Mouse (Mus musculus): ENCODE results near the gene Begain. TPM values are rescaled to one million over a fixed set of nuclear protein-coding genes. Genes with fewer than 3 reads are reported as not detected.
A peak's percentile ranks its signal among the peaks of the same experiment; 100 is the strongest.

Begain gene
- polyA plus RNA-seq, 1 experiment from 2014 or later, result 2.0 TPM

DNA sequence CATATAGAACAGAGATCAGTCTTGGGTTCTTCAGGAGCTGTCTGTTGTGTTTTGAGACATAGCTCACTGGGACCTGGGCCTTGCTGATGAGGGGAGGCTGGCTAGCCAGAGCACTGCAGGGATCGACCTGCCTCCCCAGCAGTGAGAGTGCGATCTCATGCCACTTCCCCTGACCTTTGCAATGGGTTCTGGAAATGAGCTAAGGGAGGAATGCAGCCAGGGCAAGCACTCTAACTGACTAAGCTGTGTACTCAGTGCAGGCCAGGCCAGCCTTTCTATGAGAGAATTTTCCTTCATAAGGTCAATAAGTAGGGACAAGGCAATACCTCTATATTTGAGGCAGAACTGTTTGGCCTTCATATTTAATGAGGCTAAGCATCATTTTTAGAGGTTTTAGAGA, 75.0 kb downstream of the Begain start:
- Histone ChIP-seq H3K27me3 (replicated peaks; ENCODE audit: insufficient read depth, low read length) (no peaks in the 10 kb centered on the region), H3K4me3 (ENCODE audit: low read depth, low read length) (no peak overlapping the region), H3K4me2 (replicated peaks; ENCODE audit: low read depth, low read length) (no peak overlapping the region), H3K9me3 (ENCODE audit: low read length) (no peaks in the 10 kb centered on the region), H3K36me3 (ENCODE audit: insufficient read depth, low read length) (no peaks in the 10 kb centered on the region), H3K4me1 (ENCODE audit: insufficient read depth, low read depth, low read length) (no peaks in the 10 kb centered on the region), H3K9ac (replicated peaks; ENCODE audit: low read depth) (no peak overlapping the region), H3K27ac (ENCODE audit: low read length) (no peak overlapping the region)
- WGBS, result 61% methylated on average over 2 of the region's 2 CpGs
- no peak for DNase-seq (ENCODE audit: low spot score)
- ATAC-seq, result no peak
- no peak for TF ChIP-seq EP300 (IDR thresholded peaks at IDR 0.05)
- TF ChIP-seq CTCF (IDR thresholded peaks at IDR 0.05), result no peak

DNA sequence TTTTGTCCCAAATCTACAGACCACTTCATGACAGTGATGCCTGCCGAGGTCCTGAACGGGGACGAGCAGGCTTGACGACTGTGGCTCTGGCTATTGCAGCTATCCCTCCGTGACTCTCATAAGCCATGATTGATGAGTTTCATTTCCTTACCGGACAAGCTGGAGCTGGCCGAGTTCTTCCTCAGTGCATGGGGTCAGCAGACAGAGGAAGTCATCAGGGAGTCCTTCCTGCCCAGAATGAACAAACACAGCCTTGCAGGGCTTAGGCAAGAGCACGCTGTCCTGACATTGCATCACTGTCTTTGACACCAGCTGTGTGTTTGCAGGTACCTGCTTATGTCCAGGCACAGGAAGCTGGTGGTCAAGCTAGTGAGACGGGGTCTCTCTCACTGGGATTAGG, 77.6 kb downstream of the Begain start:
- no peak overlapping the region for H3K4me2 ChIP-seq (replicated peaks; ENCODE audit: low read depth, low read length)

DNA sequence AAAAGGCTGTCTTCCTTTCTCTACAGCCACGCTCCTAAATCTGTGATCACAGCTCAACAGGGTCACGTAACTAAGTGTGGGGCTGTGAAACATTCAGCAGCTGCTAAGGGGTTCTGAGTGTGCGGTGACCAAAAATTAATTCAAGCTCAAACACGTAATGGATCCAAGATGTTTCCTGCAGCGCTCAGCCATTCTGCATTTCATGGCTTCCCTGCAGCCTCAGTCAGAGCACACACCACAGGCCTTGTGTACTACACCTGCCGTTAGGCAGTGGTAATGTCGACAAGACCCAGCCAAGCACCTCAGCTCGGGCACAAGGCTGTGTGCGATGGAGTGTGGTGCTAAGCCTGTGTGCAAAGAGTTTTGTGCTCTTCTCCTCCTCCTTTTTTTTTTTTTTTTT, 80.6 kb downstream of the Begain start:
- no peaks in the 10 kb centered on the region for H3K9me3 ChIP-seq (ENCODE audit: low read length)
- no peak overlapping the region for H3K4me3 ChIP-seq (ENCODE audit: low read depth, low read length)
- no peak for DNase-seq (ENCODE audit: low spot score)
- no peaks in the 10 kb centered on the region for H3K27me3 ChIP-seq (replicated peaks; ENCODE audit: insufficient read depth, low read length)
- 86% methylated on average over 9 of the region's 9 CpGs for WGBS
- no peaks in the 10 kb centered on the region for H3K4me1 ChIP-seq (ENCODE audit: insufficient read depth, low read depth, low read length)
- no peak overlapping the region for H3K9ac ChIP-seq (replicated peaks; ENCODE audit: low read depth)
- no peak overlapping the region for H3K27ac ChIP-seq (ENCODE audit: low read length)
- no peak for TF ChIP-seq CTCF (IDR thresholded peaks at IDR 0.05)
- TF ChIP-seq EP300 (IDR thresholded peaks at IDR 0.05), result no peak
- H3K36me3 ChIP-seq (ENCODE audit: insufficient read depth, low read length), result no peaks in the 10 kb centered on the region
- ATAC-seq, result no peak
- no peak overlapping the region for H3K4me2 ChIP-seq (replicated peaks; ENCODE audit: low read depth, low read length)

More for the DNA sequence above, 77.6 kb downstream of the Begain start:
- 21% methylated on average over 9 of the region's 9 CpGs for WGBS
- no peaks in the 10 kb centered on the region for H3K36me3 ChIP-seq (ENCODE audit: insufficient read depth, low read length)
- no peak overlapping the region for H3K27ac ChIP-seq (ENCODE audit: low read length)
- H3K9me3 ChIP-seq (ENCODE audit: low read length), result no peaks in the 10 kb centered on the region
- ATAC-seq (peak; percentile 57), DNase-seq (ENCODE audit: low spot score) (peak; percentile 56)
- H3K4me1 ChIP-seq (ENCODE audit: insufficient read depth, low read depth, low read length), result no peaks in the 10 kb centered on the region
- H3K4me3 ChIP-seq (ENCODE audit: low read depth, low read length), result no peak overlapping the region
- no peak for TF ChIP-seq EP300 (IDR thresholded peaks at IDR 0.05)
- TF ChIP-seq CTCF (IDR thresholded peaks at IDR 0.05), result no peak
- no peaks in the 10 kb centered on the region for H3K27me3 ChIP-seq (replicated peaks; ENCODE audit: insufficient read depth, low read length)
- no peak overlapping the region for H3K9ac ChIP-seq (replicated peaks; ENCODE audit: low read depth)

DNA sequence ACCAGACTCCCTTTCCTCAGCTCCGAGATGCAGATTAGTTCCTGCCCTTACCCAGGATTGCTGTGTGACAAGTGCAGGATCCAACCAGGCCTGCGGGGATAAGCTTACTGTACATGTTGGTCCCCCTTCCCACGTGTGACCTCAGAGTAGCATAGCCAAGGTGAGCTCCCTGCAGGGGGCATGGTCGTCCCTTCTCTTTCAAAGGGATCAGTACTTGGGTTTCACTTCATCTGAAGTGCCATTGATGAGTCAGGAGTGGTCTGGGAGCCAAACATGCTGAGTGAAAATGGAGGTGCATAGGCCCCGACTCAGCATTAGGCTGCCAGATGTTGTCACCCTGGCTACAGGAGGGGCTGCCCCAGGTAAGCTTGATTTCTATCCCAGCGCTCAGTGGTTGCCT, 83.0 kb downstream of the Begain start:
- H3K36me3 ChIP-seq (ENCODE audit: insufficient read depth, low read length), result no peaks in the 10 kb centered on the region
- ATAC-seq (no peak), DNase-seq (ENCODE audit: low spot score) (no peak)
- H3K9ac ChIP-seq (replicated peaks; ENCODE audit: low read depth), result no peak overlapping the region
- H3K27ac ChIP-seq (ENCODE audit: low read length), result no peak overlapping the region
- H3K4me1 ChIP-seq (ENCODE audit: insufficient read depth, low read depth, low read length), result no peaks in the 10 kb centered on the region
- TF ChIP-seq EP300 (IDR thresholded peaks at IDR 0.05) (no peak), CTCF (IDR thresholded peaks at IDR 0.05) (no peak)
- H3K4me2 ChIP-seq (replicated peaks; ENCODE audit: low read depth, low read length), result no peak overlapping the region
- H3K9me3 ChIP-seq (ENCODE audit: low read length), result no peaks in the 10 kb centered on the region
- H3K27me3 ChIP-seq (replicated peaks; ENCODE audit: insufficient read depth, low read length), result no peaks in the 10 kb centered on the region
- 57% methylated on average over 6 of the region's 6 CpGs for WGBS
- H3K4me3 ChIP-seq (ENCODE audit: low read depth, low read length), result no peak overlapping the region

- H3K36me3 ChIP-seq (ENCODE audit: insufficient read depth, low read length), result no peaks in the 10 kb centered on the region
- no peaks in the 10 kb centered on the region for H3K27me3 ChIP-seq (replicated peaks; ENCODE audit: insufficient read depth, low read length)
- H3K27ac ChIP-seq (ENCODE audit: low read length), result no peak overlapping the region
- H3K9ac ChIP-seq (replicated peaks; ENCODE audit: low read depth), result no peak overlapping the region
- ATAC-seq (no peak), DNase-seq (ENCODE audit: low spot score) (no peak)
- no peaks in the 10 kb centered on the region for H3K9me3 ChIP-seq (ENCODE audit: low read length)
- no peak overlapping the region for H3K4me3 ChIP-seq (ENCODE audit: low read depth, low read length)
- H3K4me1 ChIP-seq (ENCODE audit: insufficient read depth, low read depth, low read length), result no peaks in the 10 kb centered on the region
- no peak overlapping the region for H3K4me2 ChIP-seq (replicated peaks; ENCODE audit: low read depth, low read length)
- TF ChIP-seq CTCF (IDR thresholded peaks at IDR 0.05), result no peak
- no peak for TF ChIP-seq EP300 (IDR thresholded peaks at IDR 0.05)
- 76% methylated on average over 8 of the region's 8 CpGs for WGBS
Observed at GRCm38 (mm10) chr12:108984471-108984870, 83.5 kb downstream of the Begain start.

DNA sequence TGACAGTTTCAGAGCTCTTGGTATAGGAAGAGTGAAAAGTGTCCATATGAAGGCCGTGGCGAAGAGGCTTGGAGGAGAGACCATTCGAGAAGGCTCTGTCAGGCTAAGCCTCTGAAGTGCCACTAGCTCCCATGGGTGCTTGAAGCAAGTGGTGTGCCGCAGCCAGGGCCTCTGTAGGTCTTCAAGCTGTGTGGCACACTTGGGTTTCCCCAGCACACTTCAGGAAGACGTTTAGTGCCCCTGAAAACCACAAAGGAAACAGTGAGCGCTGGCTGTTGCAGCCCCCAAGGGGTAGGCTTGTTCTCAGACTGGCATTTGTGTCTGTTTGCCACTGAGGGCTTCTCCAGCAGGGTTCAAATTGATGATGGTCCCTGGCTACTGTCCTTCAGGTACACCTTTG, 84.5 kb downstream of the Begain start:
- H3K9ac ChIP-seq (replicated peaks; ENCODE audit: low read depth), result no peak overlapping the region

DNA sequence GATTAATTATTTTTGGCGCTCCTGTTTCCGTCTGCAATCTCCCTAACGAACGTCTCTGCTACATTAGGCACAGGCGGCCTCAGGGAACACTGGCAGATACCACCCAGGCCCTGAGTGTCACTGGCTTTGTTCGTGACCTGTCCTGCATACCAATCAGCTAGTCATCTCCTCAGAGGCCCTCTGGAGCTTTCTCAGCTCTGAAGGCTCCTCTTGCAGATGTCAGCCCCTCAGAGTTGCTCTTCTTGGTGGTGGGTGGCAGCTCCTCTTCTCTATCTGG, 85.4 kb downstream of the Begain start:
- WGBS, result 75% methylated on average over 6 of the region's 6 CpGs
- Histone ChIP-seq H3K36me3 (ENCODE audit: insufficient read depth, low read length) (no peaks in the 10 kb centered on the region), H3K27me3 (replicated peaks; ENCODE audit: insufficient read depth, low read length) (no peaks in the 10 kb centered on the region), H3K4me3 (ENCODE audit: low read depth, low read length) (no peak overlapping the region), H3K4me2 (replicated peaks; ENCODE audit: low read depth, low read length) (no peak overlapping the region), H3K27ac (ENCODE audit: low read length) (no peak overlapping the region), H3K9me3 (ENCODE audit: low read length) (no peaks in the 10 kb centered on the region), H3K9ac (replicated peaks; ENCODE audit: low read depth) (no peak overlapping the region), H3K4me1 (ENCODE audit: insufficient read depth, low read depth, low read length) (no peaks in the 10 kb centered on the region)
- TF ChIP-seq CTCF (IDR thresholded peaks at IDR 0.05) (no peak), EP300 (IDR thresholded peaks at IDR 0.05) (no peak)
- no peak for DNase-seq (ENCODE audit: low spot score)
- no peak for ATAC-seq

More for the DNA sequence above, 84.5 kb downstream of the Begain start:
- Histone ChIP-seq H3K4me1 (ENCODE audit: insufficient read depth, low read depth, low read length) (no peaks in the 10 kb centered on the region), H3K36me3 (ENCODE audit: insufficient read depth, low read length) (no peaks in the 10 kb centered on the region), H3K27ac (ENCODE audit: low read length) (no peak overlapping the region), H3K9me3 (ENCODE audit: low read length) (no peaks in the 10 kb centered on the region), H3K27me3 (replicated peaks; ENCODE audit: insufficient read depth, low read length) (no peaks in the 10 kb centered on the region), H3K4me3 (ENCODE audit: low read depth, low read length) (no peak overlapping the region), H3K4me2 (replicated peaks; ENCODE audit: low read depth, low read length) (no peak overlapping the region)
- DNase-seq (ENCODE audit: low spot score) (no peak), ATAC-seq (no peak)
- TF ChIP-seq EP300 (IDR thresholded peaks at IDR 0.05), result no peak
- TF ChIP-seq CTCF (IDR thresholded peaks at IDR 0.05), result no peak
- 77% methylated on average over 6 of the region's 6 CpGs for WGBS

Other genes with a start within 250 kb of the Begain start
- 14.9 and 19.7 TPM in 2 replicates for gene Slc25a29, start 232.3 kb downstream of the Begain start, polyA plus RNA-seq (2015; fragmentation: Nextera tagmentation; extraction: Ambion mirVana)
- gene Slc25a47, start 232.2 kb downstream of the Begain start, polyA plus RNA-seq (2015; fragmentation: Nextera tagmentation; extraction: Ambion mirVana), result 8.5 TPM in 2 replicates
- gene Wdr25, start 174.6 kb downstream of the Begain start, polyA plus RNA-seq (2015; fragmentation: Nextera tagmentation; extraction: Ambion mirVana), result 4.8 and 7.3 TPM in 2 replicates
- 84.0 and 84.3 TPM in 2 replicates for gene Wars, start 174.0 kb downstream of the Begain start, polyA plus RNA-seq (2015; fragmentation: Nextera tagmentation; extraction: Ambion mirVana)